Mouse (Mus musculus): ENCODE results near the gene Chrm1.
A peak's percentile ranks its signal among the peaks of the same experiment; 100 is the strongest.
"Not testable (repeated sequence)": the region's sequence is repeated elsewhere in the genome, so short reads cannot be mapped to it uniquely, and the experiment has no call there.

The Chrm1 gene

DNA sequence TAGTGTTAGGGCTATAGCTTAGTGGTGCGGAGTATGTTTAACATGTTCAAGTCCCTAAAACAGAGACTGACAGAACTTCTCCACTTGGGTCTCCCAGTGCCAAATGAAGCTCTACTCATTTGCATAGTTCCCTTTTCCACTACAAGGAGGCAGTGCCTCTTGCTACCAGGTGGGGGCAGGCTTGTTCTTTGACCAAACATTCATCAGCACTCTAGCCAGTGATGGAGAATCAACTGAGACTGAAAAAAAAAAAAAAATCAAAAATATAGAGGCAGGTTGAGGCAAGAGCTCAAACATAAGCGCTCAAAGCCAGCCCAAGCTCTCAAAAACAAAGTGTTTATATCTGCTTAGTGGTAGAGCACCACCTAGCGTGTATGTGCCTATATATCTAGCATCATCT is 54.8 kb downstream of the Chrm1 start:
- DNase-seq, result no peak

DNA sequence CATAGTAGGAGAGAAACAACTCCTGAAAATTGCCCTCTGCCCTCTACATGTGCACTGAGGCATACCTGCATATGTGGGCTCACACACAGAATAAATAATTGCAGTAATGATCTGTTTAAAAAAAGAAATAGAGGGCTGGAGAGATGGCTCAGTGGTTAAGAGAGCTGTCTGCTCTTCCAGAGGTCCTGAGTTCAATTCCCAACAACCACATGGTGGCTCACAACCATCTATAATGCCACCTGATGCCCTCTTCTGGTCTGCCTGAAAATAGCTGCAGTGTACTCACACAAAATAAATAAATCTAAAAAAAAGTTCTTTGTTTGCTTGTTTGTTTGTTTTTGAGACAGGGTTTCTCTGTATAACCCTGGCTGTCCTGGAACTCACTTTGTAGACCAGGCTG is 55.4 kb downstream of the Chrm1 start:
- not testable (repeated sequence) for DNase-seq

DNA sequence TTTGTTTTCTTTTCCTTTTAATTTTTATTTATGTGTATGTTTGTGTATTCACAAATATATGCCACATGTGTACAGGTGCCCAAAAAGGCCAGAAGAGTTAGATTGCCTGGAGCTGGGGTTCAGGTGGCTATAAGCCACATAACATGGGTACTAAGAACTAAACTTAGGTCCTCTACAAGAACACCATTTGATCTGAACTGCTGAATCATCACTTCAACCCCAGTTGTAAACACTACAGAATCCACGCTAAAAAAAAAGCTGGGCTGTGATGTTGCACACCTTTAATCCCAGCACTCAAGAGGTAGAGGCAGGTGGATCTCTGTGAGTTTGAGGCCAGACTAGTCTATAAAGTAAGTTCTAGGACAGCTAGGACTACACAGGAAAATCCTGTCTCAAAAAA is 57.8 kb downstream of the Chrm1 start:
- DNase-seq, result no peak

DNA sequence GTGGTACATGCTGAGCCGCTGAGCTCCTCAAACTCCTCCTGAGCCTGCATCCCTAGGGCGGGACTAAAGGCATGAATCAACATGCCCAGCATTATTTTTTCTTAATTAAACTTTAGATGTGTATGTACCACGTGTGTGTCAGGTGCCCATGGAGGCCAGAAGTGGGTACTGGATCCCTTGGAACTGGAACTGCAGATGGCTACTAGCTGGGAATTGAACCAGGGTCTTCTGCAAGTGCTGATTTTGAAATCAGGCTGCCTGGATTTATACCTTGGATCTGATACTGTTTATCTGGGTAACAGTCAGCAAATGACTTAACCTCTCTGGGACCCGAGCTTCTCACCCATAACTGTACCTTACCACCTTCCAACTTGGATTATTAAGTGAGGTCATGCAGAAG is 58.4 kb downstream of the Chrm1 start:
- DNase-seq, result no peak

DNA sequence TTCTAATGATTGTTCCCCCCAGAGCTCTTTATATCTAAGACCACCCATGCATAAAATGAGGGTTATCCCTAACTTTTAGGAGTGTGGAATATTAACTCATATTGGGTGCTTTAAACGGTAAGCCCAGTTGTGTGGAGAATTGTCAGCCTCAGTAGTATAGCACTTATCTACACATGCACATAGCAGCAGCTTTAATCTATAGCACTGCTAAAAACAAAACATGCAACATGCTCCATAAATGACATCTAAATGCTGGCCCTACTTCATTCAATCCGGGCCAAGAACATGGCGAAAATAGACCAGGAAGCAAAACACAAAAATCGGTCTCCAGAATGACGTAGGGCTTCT is 58.9 kb downstream of the Chrm1 start:
- DNase-seq, result no peak

DNA sequence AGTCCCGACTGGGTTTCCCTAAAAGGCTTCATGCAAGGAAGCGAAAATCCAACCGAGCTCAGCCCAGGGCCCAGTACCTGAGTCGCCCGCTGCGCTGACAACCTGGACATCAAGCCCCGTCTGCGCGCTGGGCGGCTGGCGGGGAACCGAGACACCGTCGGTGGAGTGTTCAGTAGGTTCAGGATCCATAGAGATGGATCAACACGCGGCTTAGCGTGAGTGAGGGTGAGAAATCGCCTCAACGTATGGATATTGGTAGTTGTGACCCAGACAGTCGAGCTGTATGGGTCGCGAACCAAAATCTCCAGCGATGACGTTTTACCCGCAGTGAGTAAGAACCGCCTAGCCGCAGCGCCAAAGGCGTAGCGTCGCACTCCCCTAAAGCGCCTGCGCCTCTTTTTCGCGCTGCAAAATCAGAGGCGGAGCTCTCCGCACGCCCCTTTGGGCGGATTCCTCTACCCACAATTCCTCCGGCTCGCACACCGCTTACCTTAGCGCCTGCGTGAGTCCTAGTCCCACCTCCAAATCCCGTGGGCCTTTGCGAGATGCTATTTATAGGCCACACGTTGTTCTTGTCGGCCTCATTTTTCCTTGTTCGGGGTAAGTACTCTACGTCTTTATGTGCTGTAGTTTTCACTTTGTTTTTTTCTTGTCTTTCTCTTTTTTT is 59.5 kb downstream of the Chrm1 start, which contains the start of gene Slc3a2:
Gene Slc3a2 (minus strand): TSS at position 463 of the 667 bp plus-strand sequence.
- peak; percentile 94 to 97 for DNase-seq

DNA sequence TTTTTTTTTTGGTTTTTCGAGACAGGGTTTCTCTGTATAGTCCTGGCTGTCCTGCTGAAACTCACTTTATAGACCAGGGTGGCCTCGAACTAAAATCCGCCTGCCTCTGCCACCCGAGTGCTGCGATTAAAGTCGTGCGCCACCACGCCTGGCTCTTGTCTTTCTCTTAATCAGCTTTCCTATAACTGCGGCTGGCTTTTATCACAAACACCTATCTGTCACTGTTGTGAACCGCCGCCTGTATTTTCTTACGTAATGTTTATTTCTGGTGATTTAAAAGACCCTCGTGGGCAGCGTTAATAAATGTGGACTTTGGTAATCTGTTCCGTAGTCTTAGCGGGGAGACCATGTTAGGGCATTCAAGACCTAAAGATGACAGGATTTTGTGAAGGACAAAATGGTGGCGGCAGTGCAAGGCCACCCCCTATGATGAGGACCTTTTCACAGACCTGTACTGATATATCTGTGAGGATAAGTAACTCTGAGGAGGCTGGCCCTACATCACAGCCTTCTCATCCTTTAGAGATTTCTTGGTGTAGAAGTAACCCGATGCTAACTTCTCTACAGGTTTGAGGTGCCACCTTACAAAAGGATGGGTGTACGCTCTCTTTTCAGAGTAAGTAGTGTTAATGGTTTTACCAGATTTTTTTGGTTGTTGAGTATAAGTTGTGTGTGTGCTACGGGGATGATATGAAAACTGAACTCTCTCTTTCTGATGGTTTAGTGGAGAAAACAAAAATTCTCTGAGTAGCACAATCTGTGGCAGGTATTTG is 60.2 kb downstream of the Chrm1 start:
- peak in 1 of 2 experiments; percentile 38 for DNase-seq

DNA sequence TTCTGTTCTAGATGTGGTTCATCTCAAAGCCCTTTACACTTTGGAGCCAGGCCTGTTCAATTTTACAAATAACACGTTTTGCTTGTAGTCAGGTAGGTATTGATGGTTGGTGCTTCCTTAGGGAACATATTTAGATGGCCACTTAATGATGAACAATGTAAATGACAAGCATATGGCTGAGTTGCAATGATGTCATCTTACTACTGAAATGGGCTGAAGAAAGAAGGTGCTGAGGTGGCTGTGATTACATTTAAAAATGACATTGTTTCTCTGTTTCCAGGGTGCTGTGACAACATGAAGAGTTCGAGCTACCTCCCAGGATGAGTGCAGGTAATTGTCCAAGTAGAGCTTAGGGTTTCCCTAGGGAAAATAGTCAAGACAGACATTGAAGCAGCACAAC is 60.8 kb downstream of the Chrm1 start:
- no peak for DNase-seq

DNA sequence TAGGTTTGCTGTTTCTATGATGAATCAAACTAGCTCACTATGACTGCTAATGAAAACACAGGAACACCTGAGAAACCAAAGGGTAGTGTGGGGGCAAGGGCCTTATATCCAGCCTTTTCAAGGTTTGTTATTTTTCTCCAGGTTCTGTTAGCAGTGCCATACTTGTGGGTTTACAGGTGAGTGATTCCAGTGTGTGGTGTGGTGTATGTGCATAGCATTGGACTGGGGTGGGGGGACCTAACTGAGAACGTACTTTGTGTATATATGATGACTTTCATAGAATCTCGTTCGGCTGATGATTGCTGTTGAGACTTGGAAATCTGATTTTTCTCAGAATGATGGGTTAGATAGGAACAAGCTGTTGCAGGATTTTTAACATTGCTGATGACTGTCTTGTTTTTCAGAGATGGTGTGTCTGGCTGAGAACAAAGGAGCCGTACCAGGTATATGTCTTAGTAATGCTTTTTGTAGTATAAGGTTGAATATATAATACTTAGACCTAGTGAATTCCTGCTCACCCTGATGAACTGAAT is 61.6 kb downstream of the Chrm1 start:
- no peak for DNase-seq

DNA sequence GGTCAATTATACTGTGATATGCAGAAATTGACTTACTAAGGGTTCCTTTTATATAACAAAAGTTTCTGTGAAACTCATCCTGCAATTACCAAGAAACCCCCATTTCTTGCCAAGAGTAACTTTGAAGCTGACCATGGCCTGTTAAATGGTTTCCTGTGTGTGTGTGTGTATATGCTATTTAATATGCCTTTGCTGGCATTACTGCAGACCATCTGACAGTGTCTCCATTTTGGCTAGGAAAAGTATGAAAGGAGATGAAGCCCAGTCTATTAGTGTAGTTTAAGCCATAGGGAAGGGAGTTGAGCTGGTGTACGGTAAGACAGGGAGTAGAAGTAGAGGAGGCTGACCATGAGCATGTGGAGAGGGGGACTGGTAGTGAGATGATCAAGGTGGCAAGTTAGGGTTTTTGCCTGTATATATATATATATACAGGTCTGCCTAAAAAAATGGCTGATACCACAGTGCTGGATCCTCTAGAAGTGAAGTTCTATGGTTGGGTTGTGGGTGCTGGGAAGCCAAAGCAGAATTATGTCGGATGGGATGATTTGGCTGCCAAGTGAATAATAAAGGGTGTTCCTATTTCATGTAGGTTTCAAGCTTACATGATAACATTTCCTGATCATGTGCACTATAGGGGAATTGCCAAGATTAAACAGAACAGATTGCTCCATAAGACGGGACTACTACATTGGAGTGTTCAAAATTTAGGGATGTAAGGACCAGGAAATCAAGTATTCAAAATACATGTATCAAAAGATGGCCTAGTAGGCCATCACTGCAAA is 63.2 kb downstream of the Chrm1 start:
- no peak for DNase-seq

DNA sequence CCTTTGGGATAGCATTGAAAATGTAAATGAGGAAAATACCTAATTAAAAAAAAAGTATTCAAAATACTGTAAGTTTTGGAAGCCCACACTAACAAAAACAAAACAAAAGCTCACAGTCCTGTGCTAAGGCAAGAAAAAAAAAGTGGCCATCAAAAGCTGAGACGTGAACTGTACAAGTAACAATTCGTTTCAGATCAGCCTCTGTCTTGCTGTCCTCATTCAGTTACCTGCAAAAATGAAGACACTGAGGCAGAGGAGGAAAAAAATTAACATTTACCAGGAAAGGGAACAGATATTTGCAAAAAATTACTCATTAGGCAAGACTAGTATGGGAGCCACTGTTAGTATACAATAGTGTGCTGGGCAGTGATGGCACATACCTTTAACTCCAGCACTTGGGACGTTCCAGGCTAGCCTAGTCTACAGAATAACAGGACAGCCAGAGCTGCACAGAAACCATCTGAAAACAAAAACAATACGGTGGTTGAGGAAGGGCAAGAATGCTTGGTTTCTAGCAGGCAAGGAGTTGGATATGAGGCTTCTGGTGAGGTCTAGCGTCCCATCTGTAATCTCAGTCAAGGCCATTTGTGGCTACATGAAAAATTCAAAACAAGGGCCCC is 64.0 kb downstream of the Chrm1 start:
- no peak for DNase-seq

DNA sequence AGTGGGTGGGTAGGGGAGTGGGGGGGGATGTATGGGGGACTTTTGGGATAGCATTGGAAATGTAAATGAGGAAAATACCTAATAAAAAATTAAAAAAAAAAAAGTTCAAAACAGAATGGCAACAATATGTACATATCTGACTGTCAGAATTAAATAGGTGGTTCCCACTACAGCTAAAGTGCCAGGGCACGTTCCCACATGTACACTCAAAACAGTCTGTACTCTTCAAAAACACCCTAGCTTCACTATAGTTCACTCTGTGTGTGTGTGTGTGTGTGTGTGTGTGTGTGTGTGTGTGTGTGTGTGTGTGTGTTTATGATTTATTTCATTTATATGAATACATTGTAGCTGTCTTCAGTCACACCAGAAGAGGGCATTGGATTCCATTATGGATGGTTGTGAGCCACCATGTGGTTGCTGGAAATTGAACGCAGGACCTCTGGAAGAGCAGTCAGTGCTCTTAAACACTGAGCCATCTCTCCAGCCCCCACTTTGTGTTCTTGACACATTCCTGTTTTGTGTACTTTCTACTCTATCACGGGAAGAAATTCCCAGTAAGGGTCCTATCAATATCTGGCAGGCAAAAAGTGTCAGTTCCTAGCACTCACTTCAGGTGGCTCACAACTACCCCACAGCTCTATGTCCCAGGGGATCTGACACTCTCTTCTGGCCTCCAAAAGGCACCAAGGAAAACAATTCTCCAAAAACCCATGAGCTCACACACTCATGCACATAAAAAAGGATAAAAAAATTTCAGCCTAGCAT is 64.9 kb downstream of the Chrm1 start:
- DNase-seq, result not testable (repeated sequence)
